Mouse (Mus musculus): ENCODE data around the gene Oasl2. TPM values are rescaled to one million over a fixed set of nuclear protein-coding genes. Genes with fewer than 3 reads are reported as not detected.

The Oasl2 gene
- total and polyA plus RNA-seq, 2 experiments from 2014 or later, result 9.2 to 11.4 TPM

DNA sequence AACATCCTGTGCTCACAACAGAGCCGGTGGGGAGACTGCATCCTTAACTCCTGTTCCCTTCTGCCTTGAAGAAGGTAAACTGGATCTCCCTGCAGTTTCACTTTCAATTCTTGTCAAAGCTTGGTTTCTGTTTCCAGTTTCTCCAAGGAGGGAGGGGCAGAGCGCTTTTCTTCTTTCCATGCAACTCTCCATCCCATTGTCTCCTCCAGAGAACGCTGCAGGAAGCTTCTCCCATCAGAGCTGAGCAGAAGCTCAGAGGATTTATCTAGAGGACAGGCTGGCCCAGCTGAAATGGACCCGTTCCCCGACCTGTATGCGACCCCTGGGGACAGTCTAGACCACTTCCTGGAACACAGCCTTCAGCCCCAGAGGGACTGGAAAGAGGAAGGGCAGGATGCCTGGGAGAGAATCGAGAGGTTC is 648 bp downstream of the Oasl2 start:
- peak overlapping the region; percentile 56 for H3K4me2 ChIP-seq (ENCODE audit: low read depth, low read length)
- ATAC-seq (ENCODE audit: insufficient read depth, low read depth) (peak; percentile 67), DNase-seq (ENCODE audit: low spot score) (peak; percentile 64)
- no peaks in the 10 kb centered on the region for H3K9me3 ChIP-seq (replicated peaks; ENCODE audit: control insufficient read depth, low read length)
- peak overlapping the region; percentile 42 for H3K4me3 ChIP-seq (ENCODE audit: low read depth, low read length)
- H3K27me3 ChIP-seq (ENCODE audit: control insufficient read depth, insufficient read depth, low read length), result 0 out of 2 replicates have a peak, but pooled peaks cover 3% of the 10 kb centered on the region
- H3K27ac ChIP-seq (ENCODE audit: low read depth), result peak overlapping the region; percentile 54
- no peaks in the 10 kb centered on the region for H3K36me3 ChIP-seq (replicated peaks; ENCODE audit: control insufficient read depth, insufficient read depth, low read length)
- H3K9ac ChIP-seq (replicated peaks; ENCODE audit: low read depth, low read length), result peak overlapping the region; percentile 37; the same call in 1 of the 2 replicates
- H3K4me1 ChIP-seq (ENCODE audit: control insufficient read depth, insufficient read depth), result no peaks in the 10 kb centered on the region
- TF ChIP-seq EP300 (IDR thresholded peaks at IDR 0.05; ENCODE audit: low read depth) (no peak), CTCF (IDR thresholded peaks at IDR 0.05; ENCODE audit: low read depth) (no peak)
- WGBS, result 7% methylated on average over 7 of the region's 7 CpGs

GRCm38 (mm10) chr5:114898857-114899256 is 2.1 kb downstream of the Oasl2 start:
- TF ChIP-seq CTCF (IDR thresholded peaks at IDR 0.05; ENCODE audit: low read depth) (no peak), EP300 (IDR thresholded peaks at IDR 0.05; ENCODE audit: low read depth) (no peak)
- 0 out of 2 replicates have a peak overlapping the region, but pooled peaks have one; percentile 42 for H3K4me3 ChIP-seq (ENCODE audit: low read depth, low read length)
- H3K9me3 ChIP-seq (replicated peaks; ENCODE audit: control insufficient read depth, low read length), result no peaks in the 10 kb centered on the region
- H3K4me1 ChIP-seq (ENCODE audit: control insufficient read depth, insufficient read depth), result no peaks in the 10 kb centered on the region
- WGBS, result 69% methylated on average over 7 of the region's 7 CpGs
- 0 out of 2 replicates have a peak, but pooled peaks cover 3% of the 10 kb centered on the region for H3K27me3 ChIP-seq (ENCODE audit: control insufficient read depth, insufficient read depth, low read length)
- peak overlapping the region; percentile 56 for H3K4me2 ChIP-seq (ENCODE audit: low read depth, low read length)
- no peak for DNase-seq (ENCODE audit: low spot score)
- H3K9ac ChIP-seq (replicated peaks; ENCODE audit: low read depth, low read length), result no peak overlapping the region
- no peak for ATAC-seq (ENCODE audit: insufficient read depth, low read depth)
- no peaks in the 10 kb centered on the region for H3K36me3 ChIP-seq (replicated peaks; ENCODE audit: control insufficient read depth, insufficient read depth, low read length)
- H3K27ac ChIP-seq (ENCODE audit: low read depth), result no peak overlapping the region

DNA sequence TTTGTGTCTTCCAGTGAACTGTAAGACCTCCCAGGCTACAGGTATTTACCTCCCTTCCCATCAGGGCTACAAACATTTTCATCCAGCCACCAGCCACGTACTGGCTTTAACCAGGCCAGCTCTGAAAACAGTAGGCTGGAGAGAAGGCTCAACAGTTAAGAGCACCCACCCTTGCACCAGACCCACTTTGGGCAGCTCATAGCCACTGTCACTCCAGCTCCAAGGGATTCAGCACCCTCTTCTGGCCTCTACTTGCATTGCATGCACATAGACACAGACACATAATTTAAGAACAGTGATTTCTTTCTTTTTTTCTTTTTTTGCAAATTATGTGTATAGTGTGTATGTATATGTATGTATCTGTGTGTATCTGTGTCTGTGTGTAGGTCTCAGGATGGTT is 5.7 kb downstream of the Oasl2 start:
- Histone ChIP-seq H3K27ac (ENCODE audit: low read depth) (no peak overlapping the region), H3K27me3 (ENCODE audit: control insufficient read depth, insufficient read depth, low read length) (0 out of 2 replicates have a peak, but pooled peaks cover 3% of the 10 kb centered on the region), H3K9ac (replicated peaks; ENCODE audit: low read depth, low read length) (no peak overlapping the region), H3K9me3 (replicated peaks; ENCODE audit: control insufficient read depth, low read length) (no peaks in the 10 kb centered on the region), H3K4me1 (ENCODE audit: control insufficient read depth, insufficient read depth) (no peaks in the 10 kb centered on the region), H3K4me2 (ENCODE audit: low read depth, low read length) (no peak overlapping the region), H3K4me3 (ENCODE audit: low read depth, low read length) (no peak overlapping the region), H3K36me3 (replicated peaks; ENCODE audit: control insufficient read depth, insufficient read depth, low read length) (0 out of 2 replicates have a peak, but pooled peaks cover 18% of the 10 kb centered on the region)
- TF ChIP-seq EP300 (IDR thresholded peaks at IDR 0.05; ENCODE audit: low read depth) (no peak), CTCF (IDR thresholded peaks at IDR 0.05; ENCODE audit: low read depth) (peak; percentile 80)
- 52% methylated on average over 1 of the region's 1 CpGs for WGBS
- DNase-seq (ENCODE audit: low spot score) (peak; percentile 15), ATAC-seq (ENCODE audit: insufficient read depth, low read depth) (0 out of 2 replicates have a peak, but pooled peaks have one; percentile 36)

GRCm38 (mm10) chr5:114908598-114909305 is 12.0 kb downstream of the Oasl2 start:
- no peak overlapping the region for H3K27ac ChIP-seq (ENCODE audit: low read depth)
- no peak overlapping the region for H3K4me3 ChIP-seq (ENCODE audit: low read depth, low read length)
- DNase-seq (ENCODE audit: low spot score) (no peak), ATAC-seq (ENCODE audit: insufficient read depth, low read depth) (no peak)
- no peaks in the 10 kb centered on the region for H3K4me1 ChIP-seq (ENCODE audit: control insufficient read depth, insufficient read depth)
- WGBS, result 53% methylated on average over 13 of the region's 13 CpGs
- no peak overlapping the region for H3K9ac ChIP-seq (replicated peaks; ENCODE audit: low read depth, low read length)
- H3K27me3 ChIP-seq (ENCODE audit: control insufficient read depth, insufficient read depth, low read length), result no peaks in the 10 kb centered on the region
- no peak overlapping the region for H3K4me2 ChIP-seq (ENCODE audit: low read depth, low read length)
- 0 out of 2 replicates have a peak, but pooled peaks cover 23% of the 10 kb centered on the region for H3K36me3 ChIP-seq (replicated peaks; ENCODE audit: control insufficient read depth, insufficient read depth, low read length)
- TF ChIP-seq EP300 (IDR thresholded peaks at IDR 0.05; ENCODE audit: low read depth), result no peak
- TF ChIP-seq CTCF (IDR thresholded peaks at IDR 0.05; ENCODE audit: low read depth), result no peak
- H3K9me3 ChIP-seq (replicated peaks; ENCODE audit: control insufficient read depth, low read length), result no peaks in the 10 kb centered on the region

DNA sequence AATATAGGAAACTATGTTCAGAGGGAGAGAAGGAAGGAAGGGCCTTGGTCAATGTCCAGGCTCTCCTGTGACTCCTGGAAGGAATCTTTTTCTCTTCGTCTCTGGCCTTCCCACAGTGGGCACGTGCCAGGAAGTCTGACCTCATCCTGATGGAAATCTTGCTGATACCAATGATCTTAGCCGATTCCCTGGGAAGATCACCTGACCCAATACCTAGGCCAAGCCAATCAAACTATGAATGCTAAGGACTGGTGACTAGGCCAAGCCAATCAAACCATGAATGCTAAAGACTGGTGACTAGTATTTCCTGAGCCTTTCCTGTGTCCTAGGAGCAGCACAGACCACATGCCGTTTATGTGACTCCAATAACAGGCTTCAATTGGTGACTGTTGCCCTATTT is 16.9 kb downstream of the Oasl2 start:
- Histone ChIP-seq H3K4me1 (ENCODE audit: control insufficient read depth, insufficient read depth) (no peaks in the 10 kb centered on the region), H3K27me3 (ENCODE audit: control insufficient read depth, insufficient read depth, low read length) (no peaks in the 10 kb centered on the region), H3K9ac (replicated peaks; ENCODE audit: low read depth, low read length) (no peak overlapping the region), H3K27ac (ENCODE audit: low read depth) (no peak overlapping the region), H3K4me2 (ENCODE audit: low read depth, low read length) (no peak overlapping the region), H3K36me3 (replicated peaks; ENCODE audit: control insufficient read depth, insufficient read depth, low read length) (0 out of 2 replicates have a peak, but pooled peaks cover 5% of the 10 kb centered on the region), H3K4me3 (ENCODE audit: low read depth, low read length) (no peak overlapping the region), H3K9me3 (replicated peaks; ENCODE audit: control insufficient read depth, low read length) (no peaks in the 10 kb centered on the region)
- WGBS, result 40% methylated on average over 4 of the region's 4 CpGs
- DNase-seq (ENCODE audit: low spot score) (no peak), ATAC-seq (ENCODE audit: insufficient read depth, low read depth) (no peak)
- TF ChIP-seq CTCF (IDR thresholded peaks at IDR 0.05; ENCODE audit: low read depth) (no peak), EP300 (IDR thresholded peaks at IDR 0.05; ENCODE audit: low read depth) (no peak)

All from heart, postnatal 0 days (tissue).